Mouse (Mus musculus) stomach, embryonic 16.5 days (tissue): ENCODE measurements at regions not wholly inside any gene's neighbourhood (a gene's known extent, or its start where the extent isn't known, plus 50 kb on each side); places are given as distances from the start of the nearest gene placed in this dataset.

Source experiments
- ATAC-seq: fragments of 200-750 bp; cut with Nextera tagmentation; 2 replicates; pipeline ENCODE4 v1.8.0; 2017; ENCODE audit warnings: moderate number of reproducible peaks, moderate TSS enrichment; ENCODE audit not compliant: insufficient read depth, low FRiP score
- H3K27ac ChIP-seq: fragments of 300-500 bp; sonication (generic); 2 replicates; pipeline ENCODE4 v1.5.1; 2014; ENCODE audit warnings: low read length
- H3K27me3 ChIP-seq: fragments of 300-500 bp; sonication (generic); 2 replicates; pipeline ENCODE4 v1.6.1; 2014; ENCODE audit warnings: low read length, control low read depth, mixed read lengths; ENCODE audit not compliant: control insufficient read depth, insufficient read depth
- H3K36me3 ChIP-seq: fragments of 300-500 bp; sonication (generic); 2 replicates; pipeline ENCODE4 v1.6.1; 2014; ENCODE audit warnings: low read length; ENCODE audit not compliant: control insufficient read depth, insufficient read depth
- H3K4me1 ChIP-seq: fragments of 300-500 bp; sonication (generic); 2 replicates; pipeline ENCODE4 v1.6.1; 2014; ENCODE audit warnings: low read length, control low read depth, mixed read lengths; ENCODE audit not compliant: control insufficient read depth, insufficient read depth
- H3K4me2 ChIP-seq: fragments of 300-500 bp; sonication (generic); 2 replicates; pipeline ENCODE4 v1.6.1; 2014; ENCODE audit warnings: low read depth, low read length, mixed read lengths
- H3K4me3 ChIP-seq: fragments of 300-500 bp; sonication (generic); replicated peaks from 2 replicates; pipeline ENCODE4 v1.5.1; 2014; ENCODE audit warnings: mild to moderate bottlenecking, low read length
- H3K9ac ChIP-seq: fragments of 300-500 bp; sonication (generic); 2 replicates; pipeline ENCODE4 v1.6.1; 2014; ENCODE audit warnings: low read length
- H3K9me3 ChIP-seq: fragments of 300-500 bp; sonication (generic); replicated peaks from 2 replicates; pipeline ENCODE4 v1.6.1; 2016; ENCODE audit warnings: low read length, control low read depth; ENCODE audit not compliant: control insufficient read depth
- WGBS: fragments of 180-500 bp; shearing (Covaris S2); extraction: QIAGEN DNeasy Blood & Tissue Kit; methylation state at CpG from one replicate; pipeline ENCODE4 v1.1.7; 2014; 5-methylcytosine and 5-hydroxymethylcytosine counted together

DNA sequence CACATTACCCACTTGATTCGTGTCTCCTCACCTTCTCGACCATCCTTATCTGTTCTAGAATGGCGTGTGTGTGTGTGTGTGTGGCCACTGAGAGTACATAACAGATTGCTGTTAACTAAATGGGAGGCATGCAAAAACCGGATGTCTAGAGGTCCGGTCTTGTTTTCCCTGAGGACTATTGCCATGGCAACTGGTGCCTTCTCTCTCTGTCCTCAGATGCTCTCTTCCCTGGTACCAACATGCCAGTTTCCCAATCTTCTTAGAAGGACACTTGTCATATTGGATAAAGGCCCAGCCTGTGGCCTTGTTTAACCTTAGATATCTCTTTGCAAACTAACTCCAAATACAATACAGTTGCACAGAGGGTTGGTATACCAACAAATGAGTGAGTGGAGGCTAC, 125.9 kb downstream of the Irs2 start:
- no peak overlapping the region for H3K27ac ChIP-seq
- no peaks in the 10 kb centered on the region for H3K9me3 ChIP-seq
- H3K36me3 ChIP-seq: no peaks in the 10 kb centered on the region
- no peak overlapping the region for H3K4me3 ChIP-seq
- no peak overlapping the region for H3K9ac ChIP-seq
- H3K4me1 ChIP-seq: 0 out of 2 replicates have a peak, but pooled peaks cover 6% of the 10 kb centered on the region
- no peak overlapping the region for H3K4me2 ChIP-seq
- ATAC-seq: no peak
- no peaks in the 10 kb centered on the region for H3K27me3 ChIP-seq
- WGBS: 58% methylated on average over 5 of the region's 5 CpGs

DNA sequence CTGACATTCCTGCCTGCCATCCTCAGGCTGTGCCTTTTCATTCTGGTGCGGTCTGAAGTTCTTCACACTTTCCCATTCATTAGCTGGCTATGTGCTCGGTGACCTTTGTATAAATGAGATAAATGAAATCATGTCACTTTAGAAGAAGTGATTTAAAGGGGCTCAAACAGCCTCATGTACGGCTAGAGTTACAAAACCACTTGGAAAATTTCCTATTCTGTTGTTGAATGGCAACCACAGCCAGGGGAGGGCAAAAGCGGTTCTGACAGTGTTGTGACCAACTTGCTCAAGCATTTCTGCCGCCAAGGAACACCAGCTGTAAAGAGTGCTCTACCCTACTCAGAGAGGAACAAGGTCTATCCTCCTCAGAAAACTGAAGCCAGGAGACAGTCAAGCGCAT, 128.4 kb downstream of the Irs2 start:
- no peak overlapping the region for H3K4me2 ChIP-seq
- H3K4me1 ChIP-seq: 0 out of 2 replicates have a peak, but pooled peaks cover 6% of the 10 kb centered on the region
- no peaks in the 10 kb centered on the region for H3K9me3 ChIP-seq
- no peaks in the 10 kb centered on the region for H3K36me3 ChIP-seq
- H3K9ac ChIP-seq: no peak overlapping the region
- WGBS: 65% methylated on average over 6 of the region's 6 CpGs
- no peak overlapping the region for H3K4me3 ChIP-seq
- no peak for ATAC-seq
- H3K27ac ChIP-seq: 0 out of 2 replicates have a peak overlapping the region, but pooled peaks have one; percentile 4
- no peaks in the 10 kb centered on the region for H3K27me3 ChIP-seq

GRCm38 (mm10) chr8:10879049-10879847, 129.0 kb downstream of the Irs2 start:
- ATAC-seq: peak; percentile 84
- 69% methylated on average over 10 of the region's 10 CpGs for WGBS
- Histone ChIP-seq H3K27me3 (no peaks in the 10 kb centered on the region), H3K4me1 (0 out of 2 replicates have a peak, but pooled peaks cover 6% of the 10 kb centered on the region), H3K4me3 (no peak overlapping the region), H3K36me3 (no peaks in the 10 kb centered on the region), H3K9ac (no peak overlapping the region), H3K4me2 (no peak overlapping the region), H3K27ac (0 out of 2 replicates have a peak overlapping the region, but pooled peaks have one; percentile 4), H3K9me3 (no peaks in the 10 kb centered on the region)

DNA sequence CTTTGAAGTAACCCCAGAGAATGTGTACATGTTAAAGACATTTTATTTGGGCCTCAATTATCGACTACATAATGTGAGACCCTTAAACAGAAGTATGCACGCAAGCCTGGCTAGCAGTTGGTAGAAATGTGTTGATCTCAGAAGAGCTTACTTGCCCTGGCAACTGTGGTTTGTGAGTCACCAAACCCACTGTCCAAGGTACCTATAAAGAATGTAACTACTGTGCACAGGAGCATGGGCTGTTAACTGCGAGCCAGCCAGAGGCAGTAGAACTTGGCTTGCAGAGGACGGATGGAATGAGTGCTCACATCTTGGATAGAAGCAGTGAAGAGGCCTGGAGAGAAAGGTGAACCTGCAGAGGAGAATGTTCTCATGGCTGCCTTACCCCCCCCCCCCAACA, 129.9 kb downstream of the Irs2 start:
- Histone ChIP-seq H3K27me3 (no peaks in the 10 kb centered on the region), H3K4me1 (0 out of 2 replicates have a peak, but pooled peaks cover 6% of the 10 kb centered on the region), H3K36me3 (no peaks in the 10 kb centered on the region), H3K4me3 (no peak overlapping the region), H3K9ac (no peak overlapping the region), H3K27ac (no peak overlapping the region), H3K9me3 (no peaks in the 10 kb centered on the region), H3K4me2 (no peak overlapping the region)
- 84% methylated on average over 4 of the region's 4 CpGs for WGBS
- ATAC-seq: no peak

- H3K4me3 ChIP-seq: no peak overlapping the region
- no peak for ATAC-seq
- no peak overlapping the region for H3K9ac ChIP-seq
- H3K4me1 ChIP-seq: peaks cover 6% of the 10 kb centered on the region; the same call in 1 of the 2 replicates
- H3K27ac ChIP-seq: no peak overlapping the region
- H3K9me3 ChIP-seq: no peaks in the 10 kb centered on the region
- no peaks in the 10 kb centered on the region for H3K27me3 ChIP-seq
- no peaks in the 10 kb centered on the region for H3K36me3 ChIP-seq
- 68% methylated on average over 6 of the region's 6 CpGs for WGBS
- H3K4me2 ChIP-seq: no peak overlapping the region
Measured at GRCm38 (mm10) chr8:10875170-10875569, 133.1 kb downstream of the Irs2 start.

- Histone ChIP-seq H3K4me1 (peaks cover 5% of the 10 kb centered on the region; the same call in 1 of the 2 replicates), H3K4me2 (no peak overlapping the region), H3K9ac (no peak overlapping the region), H3K9me3 (no peaks in the 10 kb centered on the region), H3K4me3 (no peak overlapping the region), H3K27ac (no peak overlapping the region), H3K27me3 (no peaks in the 10 kb centered on the region), H3K36me3 (no peaks in the 10 kb centered on the region)
- 72% methylated on average over 7 of the region's 7 CpGs for WGBS
- no peak for ATAC-seq
Measured at GRCm38 (mm10) chr8:10871451-10871850, 136.8 kb downstream of the Irs2 start.

DNA sequence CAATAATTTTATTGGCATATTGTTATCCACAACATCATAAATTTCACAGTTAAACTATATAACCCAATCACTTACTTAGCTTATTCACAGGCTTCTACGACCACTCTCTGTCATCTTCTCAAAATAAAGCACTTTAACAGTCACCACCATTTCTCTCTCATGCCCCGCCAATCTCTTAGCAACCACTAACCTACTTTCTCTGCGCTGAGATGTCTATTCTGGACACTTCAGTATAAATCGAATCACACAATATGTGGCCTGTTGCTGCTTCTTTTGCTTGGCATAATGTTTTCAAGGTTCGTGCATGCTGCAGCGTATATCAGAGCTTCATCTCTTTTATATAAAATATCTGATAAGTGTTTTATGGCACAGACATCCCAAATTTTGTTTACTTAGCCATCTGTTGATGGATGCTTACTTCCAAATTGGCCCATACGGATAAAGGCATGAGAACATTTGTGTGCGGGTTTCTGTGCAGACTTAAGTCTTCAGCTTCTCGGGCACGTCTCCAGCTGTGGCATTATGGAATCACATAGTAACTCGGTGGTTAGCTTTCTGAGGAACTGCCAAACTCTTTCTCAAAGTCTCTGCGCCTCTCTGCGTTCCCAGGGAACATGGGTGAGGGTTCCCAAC, 137.7 kb downstream of the Irs2 start:
- Histone ChIP-seq H3K4me3 (no peak overlapping the region), H3K27ac (no peak overlapping the region), H3K36me3 (no peaks in the 10 kb centered on the region), H3K9me3 (no peaks in the 10 kb centered on the region), H3K4me1 (peaks cover 5% of the 10 kb centered on the region; the same call in 1 of the 2 replicates), H3K9ac (no peak overlapping the region), H3K4me2 (no peak overlapping the region), H3K27me3 (no peaks in the 10 kb centered on the region)
- no peak for ATAC-seq
- WGBS: 85% methylated on average over 13 of the region's 13 CpGs

GRCm38 (mm10) chr8:10869866-10870265, 138.4 kb downstream of the Irs2 start:
- ATAC-seq: no peak
- 61% methylated on average over 10 of the region's 10 CpGs for WGBS
- Histone ChIP-seq H3K36me3 (no peaks in the 10 kb centered on the region), H3K4me2 (no peak overlapping the region), H3K4me1 (peaks cover 5% of the 10 kb centered on the region; the same call in 1 of the 2 replicates), H3K27me3 (no peaks in the 10 kb centered on the region), H3K27ac (no peak overlapping the region), H3K9me3 (no peaks in the 10 kb centered on the region), H3K4me3 (no peak overlapping the region), H3K9ac (no peak overlapping the region)

DNA sequence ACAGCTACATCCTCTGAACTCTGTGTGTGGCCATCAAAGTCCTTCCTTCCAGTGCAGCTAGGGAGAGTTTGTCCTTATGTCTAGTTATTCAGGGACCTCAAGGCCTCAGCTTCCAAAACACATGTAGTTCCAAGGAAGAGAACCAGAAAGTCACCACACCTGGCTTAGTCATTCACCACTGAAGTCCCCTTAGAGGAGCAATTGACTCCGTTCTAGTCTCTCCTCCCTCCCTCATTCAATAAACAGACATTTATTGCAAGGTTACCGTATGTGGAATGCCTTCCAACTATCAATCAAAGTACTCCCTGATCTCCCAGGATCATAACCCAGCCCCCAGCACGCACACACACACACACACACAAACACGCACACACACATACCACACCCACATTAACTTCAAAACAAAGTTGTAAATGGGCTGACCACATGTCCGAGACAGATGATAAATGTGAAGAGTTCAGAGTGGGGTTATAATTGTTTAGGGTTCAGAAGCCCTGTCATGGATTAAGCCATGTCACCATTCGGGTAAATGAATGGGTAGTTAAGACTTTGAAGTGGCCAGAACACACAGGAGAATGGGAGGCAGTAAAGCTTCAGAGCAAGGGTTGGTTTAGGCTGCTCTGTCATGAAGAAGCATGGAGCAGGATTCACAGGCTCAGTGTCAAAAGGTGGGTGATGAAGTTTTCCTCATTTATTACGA, 141.4 kb downstream of the Irs2 start:
- H3K27ac ChIP-seq: no peak overlapping the region
- no peaks in the 10 kb centered on the region for H3K27me3 ChIP-seq
- WGBS: 32% methylated on average over 7 of the region's 7 CpGs
- no peak overlapping the region for H3K4me2 ChIP-seq
- no peaks in the 10 kb centered on the region for H3K36me3 ChIP-seq
- peaks cover 5% of the 10 kb centered on the region; the same call in 1 of the 2 replicates for H3K4me1 ChIP-seq
- no peak overlapping the region for H3K9ac ChIP-seq
- H3K9me3 ChIP-seq: no peaks in the 10 kb centered on the region
- ATAC-seq: no peak
- H3K4me3 ChIP-seq: no peak overlapping the region
